Mouse (Mus musculus) bone marrow macrophage, adult 2 months (primary cell): Measurements from ENCODE around the gene Retreg3.

Experiments
- CTCF ChIP-seq: IDR thresholded peaks from 2 replicates; pipeline ENCODE4 v1.5.1; 2012; ENCODE audit warnings: low read depth, mild to moderate bottlenecking, low read length, moderate library complexity
- POLR2A ChIP-seq: IDR thresholded peaks from 2 replicates; pipeline ENCODE4 v1.6.1; 2012; ENCODE audit warnings: mild to moderate bottlenecking, low read depth, low read length, borderline replicate concordance

DNA sequence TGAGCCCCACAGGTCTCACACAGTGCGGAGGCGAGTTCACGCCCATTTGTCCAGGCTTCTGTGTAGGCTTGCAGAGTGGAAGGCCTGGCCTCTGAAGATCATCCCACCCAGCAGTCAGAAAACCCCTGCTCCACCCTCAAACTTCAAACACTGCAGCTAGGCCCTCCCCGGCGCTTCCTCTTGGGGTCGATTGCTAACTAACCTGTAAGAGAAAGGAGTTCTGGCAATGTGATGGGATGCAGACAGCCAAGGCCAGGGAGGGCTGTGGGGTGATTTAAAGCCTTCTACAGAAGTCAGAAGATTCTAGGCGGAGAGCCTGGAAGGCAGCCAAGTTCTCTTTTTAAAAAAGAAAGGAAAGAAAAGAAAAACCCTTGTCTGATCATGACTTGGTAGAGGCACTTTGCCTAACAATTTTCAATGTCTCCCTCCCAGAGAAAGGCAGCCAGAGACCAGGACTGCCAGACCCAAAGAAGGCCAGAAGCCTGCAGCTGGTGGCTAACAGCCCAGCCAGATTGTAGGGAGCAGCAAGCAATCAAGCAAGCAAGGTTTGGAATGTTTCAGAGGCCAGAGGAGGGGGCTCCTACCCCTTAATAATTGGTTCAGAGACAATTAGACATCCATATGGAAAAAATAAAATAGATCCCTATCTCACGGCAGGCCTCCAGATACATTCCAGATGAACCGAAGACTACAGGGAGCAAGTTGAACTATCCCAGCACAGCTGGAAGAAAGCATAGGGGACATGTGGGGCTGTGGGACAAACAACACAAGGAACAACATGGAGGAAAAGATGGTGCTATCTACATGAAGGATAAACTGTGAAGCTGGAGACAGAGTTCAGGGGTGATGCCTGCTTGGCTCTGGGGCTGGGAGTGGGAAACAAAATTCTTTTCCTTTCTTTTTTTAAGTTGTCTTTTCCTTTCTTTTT is 29.7 kb upstream of the Retreg3 start:
- no peak for TF ChIP-seq POLR2A
- no peak for TF ChIP-seq CTCF
